Mouse (Mus musculus) cerebral cortex, adult 2 months (tissue): Measurements from ENCODE around the gene Fbxw4.

Experiments used
- WGBS: fragments of 180-500 bp; shearing (Covaris S2); methylation state at CpG from one replicate; pipeline ENCODE4 v1.1.7; 2018; 5-methylcytosine and 5-hydroxymethylcytosine counted together

The Fbxw4 gene

DNA sequence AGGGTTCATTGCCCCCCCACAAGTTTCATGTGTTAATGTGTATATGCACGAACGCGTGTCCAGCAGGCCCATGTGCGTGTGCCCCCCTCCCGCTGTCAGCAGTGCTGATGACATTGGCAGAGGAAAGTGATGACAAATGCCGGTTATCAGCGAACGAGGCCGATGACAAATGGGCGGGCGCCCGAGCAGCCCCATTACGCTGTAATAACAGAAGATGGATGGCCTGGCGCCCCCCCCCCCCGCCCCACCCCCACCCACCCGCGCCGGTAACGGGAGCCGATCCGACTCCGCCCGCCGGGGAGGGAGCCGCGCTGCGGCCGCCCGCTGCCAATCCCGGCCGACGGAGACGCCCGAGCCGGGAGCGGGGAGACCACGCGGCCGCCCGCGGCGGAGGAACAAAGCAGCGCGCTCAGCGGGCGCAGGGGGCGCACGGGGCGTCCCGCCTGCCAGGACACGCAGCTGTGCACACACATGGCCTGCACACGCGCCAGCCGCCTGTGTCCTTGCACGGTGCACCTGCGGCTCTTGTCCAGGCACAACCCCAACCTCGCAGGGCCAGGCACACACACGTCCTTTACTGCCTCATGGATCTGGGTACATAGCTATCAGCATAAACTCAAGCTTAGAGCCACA lies 118.6 kb downstream of the Fbxw4 start:
- under 1% methylated on average over 58 of the region's 58 CpGs for WGBS

DNA sequence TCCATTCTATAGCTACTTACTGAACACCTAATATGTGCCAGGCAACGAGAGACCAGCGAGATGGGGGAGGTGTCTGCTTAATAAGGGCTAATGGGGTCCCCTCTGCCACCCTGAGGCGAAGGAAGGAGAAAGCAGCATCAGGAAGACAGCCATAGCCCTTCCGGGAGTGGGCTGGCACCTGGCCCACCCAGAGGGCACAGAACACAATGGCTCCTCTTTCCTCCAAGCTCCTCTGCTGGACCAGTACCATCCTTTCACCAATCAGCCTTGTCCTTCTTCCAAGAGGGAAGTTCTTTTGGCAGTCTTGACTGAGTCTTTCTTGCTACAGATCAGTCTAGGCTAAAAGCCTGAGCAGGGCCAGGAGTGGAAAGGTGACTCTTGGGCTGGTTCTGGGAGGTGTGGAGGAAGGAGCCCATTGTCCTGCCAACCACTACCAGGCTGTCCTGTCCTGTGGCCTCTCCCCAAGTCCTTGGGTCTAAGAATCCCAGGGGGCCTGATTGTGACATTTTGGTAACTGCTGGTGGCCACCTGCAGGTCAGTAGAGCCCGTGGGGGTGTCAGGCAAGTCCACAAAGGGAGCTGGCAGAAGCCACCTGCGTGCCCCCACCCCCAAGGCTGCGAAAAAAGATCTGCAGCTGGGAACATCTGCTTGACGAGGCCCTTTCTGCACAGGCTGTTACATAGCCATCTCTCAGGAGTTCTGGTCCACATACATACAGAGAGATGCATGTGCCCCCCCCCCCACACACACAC lies 119.3 kb downstream of the Fbxw4 start:
- 30% methylated on average over 8 of the region's 8 CpGs for WGBS

DNA sequence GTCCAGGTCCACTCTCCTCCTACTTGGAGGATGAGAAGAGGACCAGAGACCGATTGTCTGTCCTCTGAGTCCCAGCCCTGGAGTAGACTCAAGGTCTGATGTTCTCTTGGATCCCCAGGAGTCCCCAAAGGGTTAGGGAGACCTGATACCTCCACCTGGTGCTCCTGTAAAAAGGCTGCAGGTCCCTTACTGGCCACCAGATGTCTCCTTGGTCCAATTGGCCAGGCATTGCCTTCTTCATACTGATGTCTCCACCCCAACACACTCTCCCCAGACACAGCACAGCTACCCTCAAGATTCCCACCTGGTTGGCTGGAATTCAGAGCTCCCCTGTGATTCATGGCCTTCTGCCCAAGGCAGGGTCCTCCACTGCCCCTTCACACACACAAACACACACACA lies 122.6 kb downstream of the Fbxw4 start:
- WGBS, result 68% methylated on average over 1 of the region's 1 CpGs

DNA sequence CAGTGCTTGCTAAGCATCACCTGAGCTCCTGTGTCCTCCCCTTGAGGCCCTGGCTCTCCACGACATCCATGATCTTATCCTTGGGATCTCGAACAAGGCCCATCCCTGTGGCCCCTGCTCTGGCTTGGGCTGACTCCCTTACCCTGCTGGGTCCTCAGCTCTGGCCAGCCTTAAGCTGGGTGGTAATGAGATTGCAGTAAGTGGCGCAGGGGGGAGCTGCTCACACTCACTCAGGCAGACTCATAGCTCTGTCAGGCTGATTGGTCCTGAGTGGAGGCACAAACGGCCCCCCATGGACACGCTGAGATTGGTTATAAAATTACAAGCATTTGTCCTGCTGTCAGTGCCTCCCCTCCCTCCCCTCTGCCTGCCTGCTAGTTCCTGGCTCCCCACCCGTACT lies 124.2 kb downstream of the Fbxw4 start:
- 59% methylated on average over 6 of the region's 6 CpGs for WGBS

- WGBS, result 74% methylated on average over 8 of the region's 8 CpGs
These were observed 124.8 kb downstream of the Fbxw4 start for GRCm38 (mm10) chr19:45535214-45535735.

GRCm38 (mm10) chr19:45533617-45534016 lies 126.5 kb downstream of the Fbxw4 start:
- 40% methylated on average over 7 of the region's 7 CpGs for WGBS

- WGBS, result 71% methylated on average over 6 of the region's 6 CpGs
These were observed 128.6 kb downstream of the Fbxw4 start for GRCm38 (mm10) chr19:45531554-45531953.

- WGBS, result 76% methylated on average over 15 of the region's 15 CpGs
These were observed 129.7 kb downstream of the Fbxw4 start for GRCm38 (mm10) chr19:45530200-45530995.

- WGBS, result 66% methylated on average over 5 of the region's 5 CpGs
These were observed 130.8 kb downstream of the Fbxw4 start for GRCm38 (mm10) chr19:45529294-45529693.
